Mouse (Mus musculus): Measurements from ENCODE around the gene Npc2. TPM values are rescaled to one million over a fixed set of nuclear protein-coding genes. Genes with fewer than 3 reads are reported as not detected.
A peak's percentile ranks its signal among the peaks of the same experiment; 100 is the strongest.

Gene Npc2
- polyA plus RNA-seq, 1 experiment from 2014 or later = 82.3 TPM

GRCm38 (mm10) chr12:84806010-84806409, 33.1 kb upstream of the Npc2 start:
- ATAC-seq (ENCODE audit: low FRiP score) = no peak
- no peak overlapping the region for H3K4me2 ChIP-seq
- 0 out of 2 replicates have a peak, but pooled peaks cover 3% of the 10 kb centered on the region for H3K27me3 ChIP-seq
- 0 out of 2 replicates have a peak, but pooled peaks cover 2% of the 10 kb centered on the region for H3K4me1 ChIP-seq (replicated peaks)
- no peak overlapping the region for H3K9ac ChIP-seq
- H3K27ac ChIP-seq = no peak overlapping the region
- no peaks in the 10 kb centered on the region for H3K9me3 ChIP-seq
- 86% methylated on average over 1 of the region's 1 CpGs for WGBS
- no peaks in the 10 kb centered on the region for H3K36me3 ChIP-seq
- no peak overlapping the region for H3K4me3 ChIP-seq

- 83% methylated on average over 9 of the region's 9 CpGs for WGBS
- H3K36me3 ChIP-seq = no peaks in the 10 kb centered on the region
- 0 out of 2 replicates have a peak, but pooled peaks cover 3% of the 10 kb centered on the region for H3K27me3 ChIP-seq
- H3K9me3 ChIP-seq = no peaks in the 10 kb centered on the region
- no peak overlapping the region for H3K4me3 ChIP-seq
- no peak for ATAC-seq (ENCODE audit: low FRiP score)
- H3K4me2 ChIP-seq = no peak overlapping the region
- H3K9ac ChIP-seq = no peak overlapping the region
- H3K27ac ChIP-seq = no peak overlapping the region
- H3K4me1 ChIP-seq (replicated peaks) = 0 out of 2 replicates have a peak, but pooled peaks cover 2% of the 10 kb centered on the region
These were observed 32.4 kb upstream of the Npc2 start for GRCm38 (mm10) chr12:84805228-84805842.

- Histone ChIP-seq H3K9me3 (no peaks in the 10 kb centered on the region), H3K4me2 (no peak overlapping the region), H3K27me3 (0 out of 2 replicates have a peak, but pooled peaks cover 3% of the 10 kb centered on the region), H3K9ac (no peak overlapping the region), H3K27ac (no peak overlapping the region), H3K4me1 (replicated peaks) (0 out of 2 replicates have a peak, but pooled peaks cover 2% of the 10 kb centered on the region), H3K36me3 (no peaks in the 10 kb centered on the region), H3K4me3 (no peak overlapping the region)
- no peak for ATAC-seq (ENCODE audit: low FRiP score)
- WGBS = 92% methylated on average over 3 of the region's 3 CpGs
These were observed 29.7 kb upstream of the Npc2 start for GRCm38 (mm10) chr12:84802625-84803024.

- 88% methylated on average over 13 of the region's 13 CpGs for WGBS
- Histone ChIP-seq H3K36me3 (no peaks in the 10 kb centered on the region), H3K27me3 (0 out of 2 replicates have a peak, but pooled peaks cover 3% of the 10 kb centered on the region), H3K4me2 (no peak overlapping the region), H3K9ac (no peak overlapping the region), H3K4me1 (replicated peaks) (0 out of 2 replicates have a peak, but pooled peaks cover 2% of the 10 kb centered on the region), H3K4me3 (no peak overlapping the region), H3K9me3 (no peaks in the 10 kb centered on the region), H3K27ac (no peak overlapping the region)
- no peak for ATAC-seq (ENCODE audit: low FRiP score)
These were observed 28.7 kb upstream of the Npc2 start for GRCm38 (mm10) chr12:84801532-84802110.

GRCm38 (mm10) chr12:84800419-84800818, 27.5 kb upstream of the Npc2 start:
- Histone ChIP-seq H3K36me3 (no peaks in the 10 kb centered on the region), H3K4me2 (no peak overlapping the region), H3K4me1 (replicated peaks) (no peaks in the 10 kb centered on the region), H3K9me3 (no peaks in the 10 kb centered on the region), H3K27ac (no peak overlapping the region), H3K27me3 (0 out of 2 replicates have a peak, but pooled peaks cover 3% of the 10 kb centered on the region), H3K4me3 (no peak overlapping the region), H3K9ac (no peak overlapping the region)
- ATAC-seq (ENCODE audit: low FRiP score) = no peak
- WGBS = 79% methylated on average over 4 of the region's 4 CpGs

GRCm38 (mm10) chr12:84799086-84799485, 26.1 kb upstream of the Npc2 start:
- no peak overlapping the region for H3K4me3 ChIP-seq
- WGBS = 95% methylated on average over 13 of the region's 13 CpGs
- no peak for ATAC-seq (ENCODE audit: low FRiP score)

GRCm38 (mm10) chr12:84794647-84795046, 21.7 kb upstream of the Npc2 start:
- no peak for ATAC-seq (ENCODE audit: low FRiP score)
- H3K27me3 ChIP-seq = no peaks in the 10 kb centered on the region
- no peak overlapping the region for H3K4me2 ChIP-seq
- H3K36me3 ChIP-seq = no peaks in the 10 kb centered on the region
- no peaks in the 10 kb centered on the region for H3K9me3 ChIP-seq
- 90% methylated on average over 8 of the region's 8 CpGs for WGBS
- H3K4me3 ChIP-seq = no peak overlapping the region
- no peak overlapping the region for H3K9ac ChIP-seq
- no peak overlapping the region for H3K27ac ChIP-seq
- H3K4me1 ChIP-seq (replicated peaks) = no peaks in the 10 kb centered on the region

More at GRCm38 (mm10) chr12:84799086-84799485, 26.1 kb upstream of the Npc2 start:
- 0 out of 2 replicates have a peak, but pooled peaks cover under 1% of the 10 kb centered on the region for H3K27me3 ChIP-seq
- no peaks in the 10 kb centered on the region for H3K36me3 ChIP-seq
- no peak overlapping the region for H3K9ac ChIP-seq
- H3K4me1 ChIP-seq (replicated peaks) = no peaks in the 10 kb centered on the region
- H3K9me3 ChIP-seq = no peaks in the 10 kb centered on the region
- H3K4me2 ChIP-seq = no peak overlapping the region
- no peak overlapping the region for H3K27ac ChIP-seq

DNA sequence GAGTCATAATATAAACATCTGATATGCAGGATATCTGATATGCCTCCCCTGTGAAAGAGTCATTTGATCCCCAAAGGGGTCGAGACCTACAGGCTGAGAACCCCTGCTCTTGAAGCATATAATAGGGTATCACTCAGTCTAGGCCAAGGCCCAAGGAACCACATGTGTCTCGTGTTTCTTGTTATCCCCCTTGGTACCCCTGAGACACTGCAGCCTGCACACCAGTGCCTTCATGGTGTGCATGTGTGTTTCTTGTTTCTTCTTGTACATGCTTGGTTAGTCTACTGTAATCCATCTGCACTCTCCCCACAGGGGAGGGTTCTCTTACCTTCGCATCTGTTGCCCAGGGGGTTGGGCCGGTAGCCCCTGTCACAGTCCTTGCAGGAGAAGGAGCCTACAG, 19.7 kb upstream of the Npc2 start:
- Histone ChIP-seq H3K4me1 (replicated peaks) (no peaks in the 10 kb centered on the region), H3K36me3 (no peaks in the 10 kb centered on the region), H3K4me2 (no peak overlapping the region), H3K4me3 (no peak overlapping the region), H3K9me3 (no peaks in the 10 kb centered on the region), H3K27ac (no peak overlapping the region), H3K9ac (no peak overlapping the region), H3K27me3 (no peaks in the 10 kb centered on the region)
- ATAC-seq (ENCODE audit: low FRiP score) = no peak
- WGBS = 80% methylated on average over 4 of the region's 4 CpGs

DNA sequence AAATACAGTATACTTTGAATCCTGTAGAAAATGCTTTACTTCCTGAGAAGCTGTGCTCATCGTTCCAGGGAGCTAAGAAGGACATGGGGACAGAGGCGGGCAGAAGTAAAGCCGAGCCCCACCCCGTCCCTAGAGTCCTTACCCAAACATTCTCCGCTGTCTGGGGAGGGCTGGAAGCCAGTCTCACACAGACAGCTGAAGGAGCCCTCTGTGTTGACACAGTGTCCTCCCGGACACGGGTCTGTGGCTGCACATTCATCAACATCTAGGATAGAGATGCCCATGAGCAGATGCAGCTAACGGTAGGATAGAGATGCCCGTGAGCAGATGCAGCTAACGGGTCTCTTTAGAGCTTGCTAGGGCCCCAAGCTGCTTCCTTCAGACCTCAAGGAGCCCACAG, 17.9 kb upstream of the Npc2 start:
- Histone ChIP-seq H3K27me3 (no peaks in the 10 kb centered on the region), H3K4me1 (replicated peaks) (no peaks in the 10 kb centered on the region), H3K9ac (no peak overlapping the region), H3K4me3 (no peak overlapping the region), H3K36me3 (no peaks in the 10 kb centered on the region), H3K27ac (no peak overlapping the region), H3K4me2 (no peak overlapping the region), H3K9me3 (no peaks in the 10 kb centered on the region)
- ATAC-seq (ENCODE audit: low FRiP score) = no peak
- WGBS = 73% methylated on average over 10 of the region's 10 CpGs

- Histone ChIP-seq H3K4me3 (no peak overlapping the region), H3K4me2 (no peak overlapping the region), H3K9me3 (no peaks in the 10 kb centered on the region), H3K27ac (no peak overlapping the region), H3K4me1 (replicated peaks) (peaks cover 5% of the 10 kb centered on the region; the same call in 1 of the 2 replicates), H3K36me3 (no peaks in the 10 kb centered on the region), H3K9ac (no peak overlapping the region), H3K27me3 (no peaks in the 10 kb centered on the region)
- no peak for ATAC-seq (ENCODE audit: low FRiP score)
- 83% methylated on average over 5 of the region's 5 CpGs for WGBS
These were observed 13.1 kb upstream of the Npc2 start for GRCm38 (mm10) chr12:84786091-84786490.

GRCm38 (mm10) chr12:84784604-84785381, 11.8 kb upstream of the Npc2 start:
- Histone ChIP-seq H3K4me1 (replicated peaks) (peaks cover 5% of the 10 kb centered on the region; the same call in 1 of the 2 replicates), H3K4me3 (no peak overlapping the region), H3K4me2 (0 out of 2 replicates have a peak overlapping the region, but pooled peaks have one; percentile 20), H3K9ac (no peak overlapping the region), H3K36me3 (no peaks in the 10 kb centered on the region), H3K27me3 (no peaks in the 10 kb centered on the region), H3K9me3 (no peaks in the 10 kb centered on the region), H3K27ac (no peak overlapping the region)
- peak; percentile 60 for ATAC-seq (ENCODE audit: low FRiP score)
- WGBS = 36% methylated on average over 25 of the region's 25 CpGs

DNA sequence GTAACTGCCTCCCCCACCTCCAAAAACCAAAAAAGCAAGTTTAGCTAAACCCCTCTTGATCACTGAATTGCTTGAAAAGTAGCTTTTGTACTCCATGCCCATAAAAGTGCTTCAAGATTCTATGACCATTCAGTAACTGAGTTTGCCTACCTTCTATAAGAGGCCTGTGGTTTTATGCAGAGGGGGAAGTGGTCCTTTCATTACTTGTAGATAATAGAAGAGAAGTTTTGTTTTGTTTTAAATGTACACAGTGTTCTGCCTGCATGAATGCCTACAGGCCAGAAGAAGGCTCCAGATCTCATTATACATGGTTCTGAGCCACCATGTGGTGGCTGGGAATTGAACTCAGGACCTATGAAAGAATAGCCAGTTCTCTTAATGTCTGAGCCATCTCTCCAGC, 3.3 kb upstream of the Npc2 start:
- H3K27ac ChIP-seq = no peak overlapping the region
- no peaks in the 10 kb centered on the region for H3K9me3 ChIP-seq
- peaks cover 3% of the 10 kb centered on the region; the same call in 1 of the 2 replicates for H3K36me3 ChIP-seq
- no peaks in the 10 kb centered on the region for H3K27me3 ChIP-seq
- ATAC-seq (ENCODE audit: low FRiP score) = no peak
- peaks cover 22% of the 10 kb centered on the region for H3K4me1 ChIP-seq (replicated peaks)
- H3K4me2 ChIP-seq = no peak overlapping the region
- no peak overlapping the region for H3K9ac ChIP-seq
- H3K4me3 ChIP-seq = no peak overlapping the region
